Mouse (Mus musculus) midbrain, embryonic 15.5 days (tissue): ENCODE results near the gene Gm10273. TPM values are rescaled to one million over a fixed set of nuclear protein-coding genes. Genes with fewer than 3 reads are reported as not detected.
"Not testable (repeated sequence)": the region's sequence is repeated elsewhere in the genome, so short reads cannot be mapped to it uniquely, and the experiment has no call there.

Experiments
- ATAC-seq: fragments of 200-750 bp; cut with Nextera tagmentation; replicated peaks from 2 replicates; pipeline ENCODE4 v1.8.0; 2017; ENCODE audit warnings: moderate TSS enrichment
- H3K27ac ChIP-seq: fragments of 300-500 bp; sonication (generic); 2 replicates; pipeline ENCODE4 v1.5.1; 2015; ENCODE audit warnings: mild to moderate bottlenecking, inconsistent platforms
- H3K27me3 ChIP-seq: fragments of 300-500 bp; sonication (generic); replicated peaks from 2 replicates; pipeline ENCODE4 v1.6.1; 2015; ENCODE audit warnings: inconsistent platforms
- H3K36me3 ChIP-seq: fragments of 300-500 bp; sonication (generic); replicated peaks from 2 replicates; pipeline ENCODE4 v1.6.1; 2015; ENCODE audit warnings: inconsistent platforms
- H3K4me1 ChIP-seq: fragments of 300-500 bp; sonication (generic); 2 replicates; pipeline ENCODE4 v1.6.1; 2015; ENCODE audit warnings: inconsistent platforms
- H3K4me2 ChIP-seq: fragments of 300-500 bp; sonication (generic); 2 replicates; pipeline ENCODE4 v1.6.1; 2015; ENCODE audit warnings: inconsistent platforms, mild to moderate bottlenecking, moderate library complexity
- H3K4me3 ChIP-seq: fragments of 300-500 bp; sonication (generic); 2 replicates; pipeline ENCODE4 v1.5.1; 2015; ENCODE audit warnings: mild to moderate bottlenecking, inconsistent platforms
- H3K9ac ChIP-seq: fragments of 300-500 bp; sonication (generic); 2 replicates; pipeline ENCODE4 v1.6.1; 2015; ENCODE audit warnings: mild to moderate bottlenecking, inconsistent platforms
- H3K9me3 ChIP-seq: fragments of 300-500 bp; sonication (generic); 2 replicates; pipeline ENCODE4 v1.6.1; 2016; ENCODE audit warnings: inconsistent platforms
- WGBS: fragments of 180-500 bp; shearing (Covaris S2); methylation state at CpG from one replicate; pipeline ENCODE4 v1.1.7; 2015; ENCODE audit warnings: mixed read lengths; 5-methylcytosine and 5-hydroxymethylcytosine counted together
- polyA plus RNA-seq: library from polyadenylated mRNA; unstranded; fragments of >200 nt; fragmentation: Nextera tagmentation; extraction: Ambion mirVana; gene quantifications from 2 replicates; pipeline ENCODE4 v1.2.1, GENCODE M21; 2015

The Gm10273 gene
- polyA plus RNA-seq, 1 experiment from 2014 or later: 2.1 TPM

- H3K4me2 ChIP-seq: no peak overlapping the region
- no peak for ATAC-seq
- no peak overlapping the region for H3K4me3 ChIP-seq
- H3K27ac ChIP-seq: no peak overlapping the region
- H3K9me3 ChIP-seq: no peaks in the 10 kb centered on the region
- WGBS: 89% methylated on average over 8 of the region's 8 CpGs
- peaks cover 21% of the 10 kb centered on the region for H3K36me3 ChIP-seq
- H3K4me1 ChIP-seq: no peaks in the 10 kb centered on the region
- no peaks in the 10 kb centered on the region for H3K27me3 ChIP-seq
- no peak overlapping the region for H3K9ac ChIP-seq
Measured at GRCm38 (mm10) chr10:59368729-59369128, 26.7 kb upstream of the Gm10273 start.

GRCm38 (mm10) chr10:59369426-59369825, 26.0 kb upstream of the Gm10273 start:
- no peak overlapping the region for H3K9ac ChIP-seq
- peaks cover 16% of the 10 kb centered on the region for H3K36me3 ChIP-seq
- H3K4me1 ChIP-seq: no peaks in the 10 kb centered on the region
- whole genome bisulfite sequencing: 92% methylated on average over 9 of the region's 9 CpGs
- ATAC-seq: no peak
- no peaks in the 10 kb centered on the region for H3K9me3 ChIP-seq
- H3K27ac ChIP-seq: no peak overlapping the region
- H3K4me2 ChIP-seq: no peak overlapping the region
- H3K27me3 ChIP-seq: no peaks in the 10 kb centered on the region
- no peak overlapping the region for H3K4me3 ChIP-seq

- H3K9me3 ChIP-seq: no peaks in the 10 kb centered on the region
- H3K9ac ChIP-seq: no peak overlapping the region
- H3K4me1 ChIP-seq: no peaks in the 10 kb centered on the region
- H3K27ac ChIP-seq: no peak overlapping the region
- no peak overlapping the region for H3K4me3 ChIP-seq
- WGBS: 93% methylated on average over 10 of the region's 10 CpGs
- no peak overlapping the region for H3K4me2 ChIP-seq
- H3K36me3 ChIP-seq: peaks cover 3% of the 10 kb centered on the region; the same call in 1 of the 2 replicates
- ATAC-seq: no peak
- no peaks in the 10 kb centered on the region for H3K27me3 ChIP-seq
Measured at GRCm38 (mm10) chr10:59377906-59378305, 17.5 kb upstream of the Gm10273 start.

- H3K27ac ChIP-seq: no peak overlapping the region
- H3K9ac ChIP-seq: no peak overlapping the region
- no peak overlapping the region for H3K4me3 ChIP-seq
- H3K4me2 ChIP-seq: no peak overlapping the region
- no peaks in the 10 kb centered on the region for H3K27me3 ChIP-seq
- no peaks in the 10 kb centered on the region for H3K36me3 ChIP-seq
- 94% methylated on average over 4 of the region's 4 CpGs for WGBS
- no peaks in the 10 kb centered on the region for H3K9me3 ChIP-seq
- H3K4me1 ChIP-seq: no peaks in the 10 kb centered on the region
- ATAC-seq: no peak
Measured at GRCm38 (mm10) chr10:59378728-59379127, 16.7 kb upstream of the Gm10273 start.

- Histone ChIP-seq H3K4me3 (no peak overlapping the region), H3K4me2 (no peak overlapping the region), H3K27me3 (no peaks in the 10 kb centered on the region), H3K4me1 (no peaks in the 10 kb centered on the region), H3K9me3 (no peaks in the 10 kb centered on the region), H3K36me3 (no peaks in the 10 kb centered on the region), H3K9ac (no peak overlapping the region), H3K27ac (no peak overlapping the region)
- no peak for ATAC-seq
- WGBS: 66% methylated on average over 3 of the region's 3 CpGs
Measured at GRCm38 (mm10) chr10:59379927-59380326, 15.5 kb upstream of the Gm10273 start.

GRCm38 (mm10) chr10:59380411-59380821, 15.0 kb upstream of the Gm10273 start:
- Histone ChIP-seq H3K4me3 (no peak overlapping the region), H3K9me3 (no peaks in the 10 kb centered on the region), H3K27me3 (no peaks in the 10 kb centered on the region), H3K9ac (no peak overlapping the region), H3K4me2 (no peak overlapping the region), H3K27ac (no peak overlapping the region), H3K4me1 (no peaks in the 10 kb centered on the region), H3K36me3 (no peaks in the 10 kb centered on the region)
- WGBS: 76% methylated on average over 2 of the region's 2 CpGs
- ATAC-seq: no peak

- H3K9me3 ChIP-seq, H3K9ac ChIP-seq, H3K27me3 ChIP-seq, H3K4me1 ChIP-seq, H3K27ac ChIP-seq, H3K36me3 ChIP-seq, H3K4me3 ChIP-seq, ATAC-seq, H3K4me2 ChIP-seq: not testable (repeated sequence)
- WGBS: 86% methylated on average over 7 of the region's 10 CpGs
Measured at GRCm38 (mm10) chr10:59381563-59381962, 13.9 kb upstream of the Gm10273 start.

- no peaks in the 10 kb centered on the region for H3K27me3 ChIP-seq
- H3K4me3 ChIP-seq: no peak overlapping the region
- no peak for ATAC-seq
- no peaks in the 10 kb centered on the region for H3K4me1 ChIP-seq
- H3K9me3 ChIP-seq: no peaks in the 10 kb centered on the region
- WGBS: 83% methylated on average over 8 of the region's 8 CpGs
- no peak overlapping the region for H3K27ac ChIP-seq
- H3K36me3 ChIP-seq: no peaks in the 10 kb centered on the region
- no peak overlapping the region for H3K9ac ChIP-seq
- no peak overlapping the region for H3K4me2 ChIP-seq
Measured at GRCm38 (mm10) chr10:59386951-59387350, 8.5 kb upstream of the Gm10273 start.

GRCm38 (mm10) chr10:59389652-59390051, 5.8 kb upstream of the Gm10273 start:
- Histone ChIP-seq H3K9ac (no peak overlapping the region), H3K27me3 (no peaks in the 10 kb centered on the region), H3K4me2 (no peak overlapping the region), H3K4me3 (no peak overlapping the region), H3K36me3 (no peaks in the 10 kb centered on the region), H3K9me3 (no peaks in the 10 kb centered on the region), H3K27ac (no peak overlapping the region), H3K4me1 (no peaks in the 10 kb centered on the region)
- no peak for ATAC-seq
- WGBS: 98% methylated on average over 3 of the region's 3 CpGs

- H3K27ac ChIP-seq: no peak overlapping the region
- H3K36me3 ChIP-seq: no peaks in the 10 kb centered on the region
- H3K9me3 ChIP-seq: no peaks in the 10 kb centered on the region
- ATAC-seq: no peak
- no peak overlapping the region for H3K4me3 ChIP-seq
- H3K9ac ChIP-seq: no peak overlapping the region
- no peaks in the 10 kb centered on the region for H3K27me3 ChIP-seq
- H3K4me2 ChIP-seq: no peak overlapping the region
- H3K4me1 ChIP-seq: no peaks in the 10 kb centered on the region
- WGBS: 76% methylated on average over 4 of the region's 4 CpGs
Measured at GRCm38 (mm10) chr10:59391907-59392306, 3.5 kb upstream of the Gm10273 start.

- H3K36me3 ChIP-seq: no peaks in the 10 kb centered on the region
- ATAC-seq: no peak
- no peaks in the 10 kb centered on the region for H3K9me3 ChIP-seq
- 76% methylated on average over 21 of the region's 21 CpGs for WGBS
- H3K9ac ChIP-seq: no peak within 1 kb of the TSS
- no peaks in the 10 kb centered on the region for H3K4me1 ChIP-seq
- H3K27me3 ChIP-seq: no peaks in the 10 kb centered on the region
- no peak within 1 kb of the TSS for H3K4me2 ChIP-seq
- H3K4me3 ChIP-seq: no peak within 1 kb of the TSS
- no peak within 1 kb of the TSS for H3K27ac ChIP-seq
Measured at GRCm38 (mm10) chr10:59402899-59403792, 7.7 kb downstream of the Gm10273 start, which contains the start of gene Pla2g12b. TSS of gene Pla2g12b (plus strand) at chr10:59403660.

- Histone ChIP-seq H3K4me2 (no peak overlapping the region), H3K9ac (no peak overlapping the region), H3K36me3 (no peaks in the 10 kb centered on the region), H3K27ac (no peak overlapping the region), H3K4me3 (no peak overlapping the region), H3K9me3 (no peaks in the 10 kb centered on the region), H3K27me3 (no peaks in the 10 kb centered on the region), H3K4me1 (no peaks in the 10 kb centered on the region)
- ATAC-seq: no peak
- WGBS: 77% methylated on average over 10 of the region's 10 CpGs
Measured at GRCm38 (mm10) chr10:59403793-59404149, 8.3 kb downstream of the Gm10273 start.

- no peak overlapping the region for H3K4me3 ChIP-seq
- no peaks in the 10 kb centered on the region for H3K4me1 ChIP-seq
- 75% methylated on average over 6 of the region's 6 CpGs for WGBS
- H3K9ac ChIP-seq: no peak overlapping the region
- no peak overlapping the region for H3K4me2 ChIP-seq
- H3K36me3 ChIP-seq: no peaks in the 10 kb centered on the region
- no peaks in the 10 kb centered on the region for H3K27me3 ChIP-seq
- ATAC-seq: no peak
- H3K9me3 ChIP-seq: no peaks in the 10 kb centered on the region
- no peak overlapping the region for H3K27ac ChIP-seq
Measured at GRCm38 (mm10) chr10:59408499-59408898, 13.1 kb downstream of the Gm10273 start.
